Mouse (Mus musculus): Measurements from ENCODE around the gene Polg. TPM values are rescaled to one million over a fixed set of nuclear protein-coding genes. Genes with fewer than 3 reads are reported as not detected.

Polg gene
- polyA plus RNA-seq, 1 experiment from 2014 or later: 27.8 TPM

DNA sequence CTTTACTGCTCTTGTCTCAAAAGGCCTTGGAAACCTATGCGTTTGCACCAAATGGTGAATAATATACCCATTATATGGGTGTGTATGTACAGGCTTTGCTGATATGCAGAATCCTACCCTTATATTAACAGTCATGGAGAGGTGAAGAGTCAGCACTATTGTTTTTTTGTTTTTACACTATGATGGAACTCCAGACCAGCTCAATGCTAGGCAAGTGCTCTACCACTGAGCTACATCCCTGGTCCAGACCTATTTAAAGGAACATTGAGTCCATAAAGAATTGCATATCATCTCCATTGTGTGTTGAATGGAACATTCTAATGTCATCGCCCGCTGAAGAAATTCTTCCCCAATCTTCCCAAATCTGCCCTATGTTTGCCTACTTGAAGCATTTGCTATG, 44.5 kb upstream of the Polg start:
- no peaks in the 10 kb centered on the region; the same call in 1 of the 2 replicates for H3K4me1 ChIP-seq (ENCODE audit: control insufficient read depth, insufficient read depth, low read length)
- H3K36me3 ChIP-seq (ENCODE audit: control insufficient read depth, insufficient read depth, low read length): no peaks in the 10 kb centered on the region
- no peak overlapping the region for H3K27ac ChIP-seq (ENCODE audit: low read length)
- no peak for ATAC-seq (ENCODE audit: insufficient number of reproducible peaks, insufficient read depth, low FRiP score, low read depth)
- H3K9me3 ChIP-seq (ENCODE audit: control insufficient read depth, low read depth, low read length): no peaks in the 10 kb centered on the region
- H3K27me3 ChIP-seq (ENCODE audit: control insufficient read depth, insufficient read depth, low read length): peaks cover 87% of the 10 kb centered on the region
- no peak overlapping the region for H3K4me2 ChIP-seq (replicated peaks; ENCODE audit: low read depth, low read length)
- no peak overlapping the region for H3K9ac ChIP-seq (replicated peaks; ENCODE audit: low read depth, low read length)
- WGBS: 26% methylated on average over 3 of the region's 3 CpGs
- H3K4me3 ChIP-seq (ENCODE audit: low read depth, low read length): no peak overlapping the region

DNA sequence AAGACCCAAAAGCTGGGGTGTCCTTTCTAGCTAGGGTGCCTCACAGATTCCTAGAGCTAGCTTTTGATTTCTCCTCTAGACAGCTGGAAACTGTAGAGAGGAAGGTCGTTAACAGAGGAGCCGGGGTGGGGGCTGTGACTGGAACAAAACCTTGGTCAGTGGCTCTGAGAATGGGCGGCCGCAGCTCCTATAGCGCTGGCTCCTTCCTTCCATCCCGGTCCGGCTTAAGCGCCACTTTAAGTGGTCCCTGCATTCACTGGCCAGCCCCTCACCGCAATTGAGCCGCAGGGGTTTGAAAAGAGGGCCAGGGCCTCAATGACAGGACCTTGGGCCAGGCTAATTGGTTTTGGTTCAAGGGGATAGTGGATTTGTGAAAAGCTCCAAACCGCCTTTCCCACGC, 43.5 kb upstream of the Polg start:
- WGBS: 4% methylated on average over 12 of the region's 12 CpGs
- Histone ChIP-seq H3K9me3 (ENCODE audit: control insufficient read depth, low read depth, low read length) (no peaks in the 10 kb centered on the region), H3K4me1 (ENCODE audit: control insufficient read depth, insufficient read depth, low read length) (no peaks in the 10 kb centered on the region; the same call in 1 of the 2 replicates), H3K27ac (ENCODE audit: low read length) (no peak overlapping the region), H3K9ac (replicated peaks; ENCODE audit: low read depth, low read length) (no peak overlapping the region), H3K4me3 (ENCODE audit: low read depth, low read length) (no peak overlapping the region), H3K36me3 (ENCODE audit: control insufficient read depth, insufficient read depth, low read length) (no peaks in the 10 kb centered on the region), H3K4me2 (replicated peaks; ENCODE audit: low read depth, low read length) (no peak overlapping the region), H3K27me3 (ENCODE audit: control insufficient read depth, insufficient read depth, low read length) (peaks cover 88% of the 10 kb centered on the region)
- ATAC-seq (ENCODE audit: insufficient number of reproducible peaks, insufficient read depth, low FRiP score, low read depth): no peak

GRCm38 (mm10) chr7:79509235-79509607, 43.1 kb upstream of the Polg start:
- Histone ChIP-seq H3K4me1 (ENCODE audit: control insufficient read depth, insufficient read depth, low read length) (no peaks in the 10 kb centered on the region; the same call in 1 of the 2 replicates), H3K4me2 (replicated peaks; ENCODE audit: low read depth, low read length) (no peak overlapping the region), H3K36me3 (ENCODE audit: control insufficient read depth, insufficient read depth, low read length) (no peaks in the 10 kb centered on the region), H3K9me3 (ENCODE audit: control insufficient read depth, low read depth, low read length) (no peaks in the 10 kb centered on the region), H3K9ac (replicated peaks; ENCODE audit: low read depth, low read length) (no peak overlapping the region), H3K27ac (ENCODE audit: low read length) (no peak overlapping the region), H3K4me3 (ENCODE audit: low read depth, low read length) (no peak overlapping the region), H3K27me3 (ENCODE audit: control insufficient read depth, insufficient read depth, low read length) (peaks cover 88% of the 10 kb centered on the region)
- no peak for ATAC-seq (ENCODE audit: insufficient number of reproducible peaks, insufficient read depth, low FRiP score, low read depth)
- 4% methylated on average over 6 of the region's 6 CpGs for WGBS

DNA sequence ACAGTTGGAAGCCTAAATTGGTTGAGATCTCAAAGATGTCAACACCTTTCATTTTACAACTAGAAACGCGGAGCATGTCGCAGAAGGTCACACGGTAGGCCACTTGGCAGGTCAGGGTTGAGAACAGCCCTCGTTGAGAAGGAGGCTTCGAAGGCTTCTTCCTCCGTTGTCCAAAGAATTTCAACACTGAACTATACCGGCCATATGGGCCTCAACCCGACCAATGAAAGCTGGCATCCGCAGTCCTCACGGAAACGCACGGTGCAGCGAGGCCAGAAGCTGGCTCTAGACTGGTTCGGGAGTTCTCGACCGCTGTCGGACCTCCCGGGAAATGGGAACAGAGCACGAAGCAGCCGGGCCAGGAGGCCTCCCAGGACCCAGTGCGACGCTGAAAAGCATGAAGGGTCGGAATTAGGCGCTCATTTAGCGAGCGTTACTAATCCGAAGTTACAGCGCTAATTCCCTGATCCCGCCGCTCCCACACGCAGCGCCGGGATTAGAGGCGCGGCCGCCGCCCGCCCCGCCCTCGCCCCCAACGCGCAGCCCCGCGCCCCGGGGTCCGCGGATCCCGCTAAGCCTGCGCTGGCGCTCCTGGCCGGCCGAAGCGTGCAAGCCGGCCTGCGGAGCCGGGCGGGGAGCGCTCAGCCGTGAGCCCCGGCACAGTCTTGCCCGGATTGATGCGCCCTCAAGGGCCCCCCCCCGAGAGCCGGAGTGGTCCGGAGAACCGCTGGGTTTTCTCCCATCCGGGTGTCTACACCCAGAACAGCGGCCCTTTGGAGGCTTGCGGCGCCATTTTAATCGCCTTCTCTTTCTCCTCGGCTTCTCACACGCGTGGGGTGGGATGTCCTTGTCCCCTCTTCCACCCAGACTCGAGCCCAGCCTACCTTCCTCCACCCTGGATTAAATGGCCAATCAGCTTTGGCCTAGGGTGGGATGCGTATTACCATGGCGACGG, 42.4 kb upstream of the Polg start:
- no peaks in the 10 kb centered on the region for H3K9me3 ChIP-seq (ENCODE audit: control insufficient read depth, low read depth, low read length)
- peak overlapping the region; percentile 35 for H3K4me2 ChIP-seq (replicated peaks; ENCODE audit: low read depth, low read length)
- WGBS: 1% methylated on average over 78 of the region's 79 CpGs
- peaks cover 88% of the 10 kb centered on the region for H3K27me3 ChIP-seq (ENCODE audit: control insufficient read depth, insufficient read depth, low read length)
- no peaks in the 10 kb centered on the region for H3K36me3 ChIP-seq (ENCODE audit: control insufficient read depth, insufficient read depth, low read length)
- no peak overlapping the region for H3K27ac ChIP-seq (ENCODE audit: low read length)
- H3K4me3 ChIP-seq (ENCODE audit: low read depth, low read length): peak overlapping the region; percentile 23
- no peak for ATAC-seq (ENCODE audit: insufficient number of reproducible peaks, insufficient read depth, low FRiP score, low read depth)
- H3K4me1 ChIP-seq (ENCODE audit: control insufficient read depth, insufficient read depth, low read length): no peaks in the 10 kb centered on the region; the same call in 1 of the 2 replicates
- H3K9ac ChIP-seq (replicated peaks; ENCODE audit: low read depth, low read length): no peak overlapping the region

- 21% methylated on average over 1 of the region's 1 CpGs for WGBS
- Histone ChIP-seq H3K36me3 (ENCODE audit: control insufficient read depth, insufficient read depth, low read length) (no peaks in the 10 kb centered on the region), H3K9me3 (ENCODE audit: control insufficient read depth, low read depth, low read length) (no peaks in the 10 kb centered on the region)
These were observed 41.6 kb upstream of the Polg start for GRCm38 (mm10) chr7:79507756-79508155.

GRCm38 (mm10) chr7:79507101-79507705, 41.0 kb upstream of the Polg start:
- no peak overlapping the region for H3K9ac ChIP-seq (replicated peaks; ENCODE audit: low read depth, low read length)
- H3K27ac ChIP-seq (ENCODE audit: low read length): no peak overlapping the region
- H3K36me3 ChIP-seq (ENCODE audit: control insufficient read depth, insufficient read depth, low read length): no peaks in the 10 kb centered on the region
- H3K4me3 ChIP-seq (ENCODE audit: low read depth, low read length): no peak overlapping the region
- H3K4me2 ChIP-seq (replicated peaks; ENCODE audit: low read depth, low read length): no peak overlapping the region
- H3K27me3 ChIP-seq (ENCODE audit: control insufficient read depth, insufficient read depth, low read length): peaks cover 92% of the 10 kb centered on the region
- no peaks in the 10 kb centered on the region; the same call in 1 of the 2 replicates for H3K4me1 ChIP-seq (ENCODE audit: control insufficient read depth, insufficient read depth, low read length)
- ATAC-seq (ENCODE audit: insufficient number of reproducible peaks, insufficient read depth, low FRiP score, low read depth): no peak
- H3K9me3 ChIP-seq (ENCODE audit: control insufficient read depth, low read depth, low read length): no peaks in the 10 kb centered on the region
- WGBS: 2% methylated on average over 11 of the region's 11 CpGs

More at GRCm38 (mm10) chr7:79507756-79508155, 41.6 kb upstream of the Polg start:
- H3K27ac ChIP-seq (ENCODE audit: low read length): no peak overlapping the region
- no peak overlapping the region for H3K4me2 ChIP-seq (replicated peaks; ENCODE audit: low read depth, low read length)
- no peaks in the 10 kb centered on the region; the same call in 1 of the 2 replicates for H3K4me1 ChIP-seq (ENCODE audit: control insufficient read depth, insufficient read depth, low read length)
- no peak for ATAC-seq (ENCODE audit: insufficient number of reproducible peaks, insufficient read depth, low FRiP score, low read depth)
- H3K27me3 ChIP-seq (ENCODE audit: control insufficient read depth, insufficient read depth, low read length): peaks cover 89% of the 10 kb centered on the region
- no peak overlapping the region for H3K9ac ChIP-seq (replicated peaks; ENCODE audit: low read depth, low read length)
- H3K4me3 ChIP-seq (ENCODE audit: low read depth, low read length): no peak overlapping the region

GRCm38 (mm10) chr7:79506531-79507090, 40.4 kb upstream of the Polg start:
- no peak for ATAC-seq (ENCODE audit: insufficient number of reproducible peaks, insufficient read depth, low FRiP score, low read depth)
- Histone ChIP-seq H3K4me3 (ENCODE audit: low read depth, low read length) (no peak overlapping the region), H3K27me3 (ENCODE audit: control insufficient read depth, insufficient read depth, low read length) (peaks cover 93% of the 10 kb centered on the region), H3K4me2 (replicated peaks; ENCODE audit: low read depth, low read length) (no peak overlapping the region), H3K36me3 (ENCODE audit: control insufficient read depth, insufficient read depth, low read length) (no peaks in the 10 kb centered on the region), H3K9me3 (ENCODE audit: control insufficient read depth, low read depth, low read length) (no peaks in the 10 kb centered on the region), H3K9ac (replicated peaks; ENCODE audit: low read depth, low read length) (no peak overlapping the region), H3K27ac (ENCODE audit: low read length) (no peak overlapping the region), H3K4me1 (ENCODE audit: control insufficient read depth, insufficient read depth, low read length) (no peaks in the 10 kb centered on the region; the same call in 1 of the 2 replicates)
- WGBS: 3% methylated on average over 6 of the region's 6 CpGs

DNA sequence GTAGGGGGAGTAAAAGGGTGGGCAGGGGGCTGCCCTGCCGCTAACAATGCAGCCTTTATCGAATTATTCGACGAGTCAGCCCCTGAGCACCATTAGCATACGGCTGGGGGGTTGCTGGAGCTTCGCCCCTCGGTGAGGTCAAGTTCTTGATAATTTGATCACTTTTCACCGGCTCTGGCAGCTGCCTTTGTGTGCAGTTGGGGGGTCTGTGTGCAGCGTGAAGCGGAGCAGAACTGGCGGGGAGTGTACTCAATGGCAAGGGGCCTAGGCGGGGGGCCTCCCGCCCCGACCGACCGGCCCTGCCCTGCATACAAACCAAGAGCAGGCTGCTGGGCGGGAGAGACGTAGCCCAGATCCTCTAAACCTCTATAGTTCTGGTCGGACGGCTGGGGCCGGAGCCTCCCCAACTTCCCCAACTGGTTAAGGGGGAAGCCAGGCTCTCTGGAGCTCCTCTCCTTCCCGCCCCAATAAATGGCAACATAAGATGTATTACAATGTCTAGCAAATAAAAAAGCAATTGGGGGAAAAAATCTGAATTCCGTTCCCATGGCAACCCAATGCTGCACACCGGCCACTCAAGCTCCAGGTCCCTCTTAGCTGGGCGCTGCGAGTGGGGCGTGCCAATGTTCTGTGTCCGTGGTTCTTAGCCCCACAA, 39.8 kb upstream of the Polg start:
- peaks cover 93% of the 10 kb centered on the region for H3K27me3 ChIP-seq (ENCODE audit: control insufficient read depth, insufficient read depth, low read length)
- no peaks in the 10 kb centered on the region for H3K36me3 ChIP-seq (ENCODE audit: control insufficient read depth, insufficient read depth, low read length)
- H3K4me2 ChIP-seq (replicated peaks; ENCODE audit: low read depth, low read length): no peak overlapping the region
- H3K4me3 ChIP-seq (ENCODE audit: low read depth, low read length): no peak overlapping the region
- ATAC-seq (ENCODE audit: insufficient number of reproducible peaks, insufficient read depth, low FRiP score, low read depth): no peak
- no peaks in the 10 kb centered on the region for H3K9me3 ChIP-seq (ENCODE audit: control insufficient read depth, low read depth, low read length)
- WGBS: 2% methylated on average over 28 of the region's 28 CpGs
- no peaks in the 10 kb centered on the region; the same call in 1 of the 2 replicates for H3K4me1 ChIP-seq (ENCODE audit: control insufficient read depth, insufficient read depth, low read length)
- no peak overlapping the region for H3K9ac ChIP-seq (replicated peaks; ENCODE audit: low read depth, low read length)
- H3K27ac ChIP-seq (ENCODE audit: low read length): no peak overlapping the region
